39 mouse cellular contexts compared by ENCODE assay signal in genomic region chr1:132206828-132207227, GRCm38 (mm10). TPM values are rescaled to one million over a fixed set of nuclear protein-coding genes. Genes with fewer than 3 reads are reported as not detected.
DNase-seq lines count a peak whose midpoint lies in the region; ATAC-seq lines count a peak whose summit lies in the region.
"Had no signal": no experiment of that assay in that cellular context is flagged by ENCODE, and none has a peak within 500 bp of the region (broad histone marks: within the 10 kb centered on the region; RNA-seq: fewer than 3 reads in every experiment).

No protein-coding gene starts in this region.

- no peak overlapping the region for H3K9ac ChIP-seq in hindbrain, embryonic 15.5 days
- no peak overlapping the region for H3K9ac ChIP-seq in hindbrain, embryonic 11.5 days (ENCODE audit: low read depth, low read length)
- H3K9ac ChIP-seq in midbrain, embryonic 15.5 days, result no peak overlapping the region
- H3K9ac ChIP-seq: forebrain, embryonic 12.5 days; hindbrain, embryonic 14.5 days; liver, embryonic 12.5 days; liver, postnatal 0 days had no signal

- ATAC-seq in hindbrain, embryonic 15.5 days (ENCODE audit: low FRiP score, low read depth), result no peak
- ATAC-seq in hindbrain, embryonic 11.5 days (ENCODE audit: low FRiP score), result no peak
- ATAC-seq in midbrain, embryonic 15.5 days (replicated peaks), result no peak
- ATAC-seq: activated CD4-positive, CD25-positive, alpha-beta regulatory T cell, adult 4 months; liver, embryonic 12.5 days; liver, postnatal 0 days had no signal

- H3K27me3 ChIP-seq in hindbrain, embryonic 15.5 days, result no peaks in the 10 kb centered on the region
- H3K27me3 ChIP-seq in hindbrain, embryonic 11.5 days (ENCODE audit: control insufficient read depth, insufficient read depth, low read length), result peaks cover 2% of the 10 kb centered on the region; the same call in 1 of the 2 replicates
- H3K27me3 ChIP-seq in midbrain, embryonic 15.5 days (replicated peaks), result no peaks in the 10 kb centered on the region

- 0 out of 2 replicates have a peak overlapping the region, but pooled peaks have one; percentile 73 for H3K27ac ChIP-seq in hindbrain, embryonic 15.5 days (replicated peaks)
- no peak overlapping the region for H3K27ac ChIP-seq in hindbrain, embryonic 11.5 days (ENCODE audit: low read depth, low read length)
- H3K27ac ChIP-seq in midbrain, embryonic 15.5 days, result peak overlapping the region; percentile 73; the same call in 1 of the 2 replicates
- H3K27ac ChIP-seq: hindbrain, embryonic 14.5 days; liver, embryonic 12.5 days had no signal

- H3K4me1 ChIP-seq in hindbrain, embryonic 15.5 days (replicated peaks), result peaks cover 75% of the 10 kb centered on the region
- no peaks in the 10 kb centered on the region for H3K4me1 ChIP-seq in hindbrain, embryonic 11.5 days (replicated peaks; ENCODE audit: control insufficient read depth, insufficient read depth, low read length)
- peaks cover 83% of the 10 kb centered on the region for H3K4me1 ChIP-seq in midbrain, embryonic 15.5 days

- H3K9me3 ChIP-seq in hindbrain, embryonic 15.5 days, result no peaks in the 10 kb centered on the region
- no peaks in the 10 kb centered on the region for H3K9me3 ChIP-seq in hindbrain, embryonic 11.5 days (ENCODE audit: control insufficient read depth, low read length)
- H3K9me3 ChIP-seq in midbrain, embryonic 15.5 days, result no peaks in the 10 kb centered on the region
- H3K9me3 ChIP-seq: forebrain, embryonic 12.5 days; G1E; liver, embryonic 12.5 days; megakaryocyte, embryonic 14.5 days had no signal

- DNase-seq in hindbrain, embryonic 11.5 days (ENCODE audit: low spot score), result no peak
- DNase-seq in 3T3-L1 (ENCODE audit: low read depth, low spot score), result peak; percentile 72
- peak; percentile 51 for DNase-seq in NIH3T3 (ENCODE audit: low read depth)
- no peak for DNase-seq in kidney, postnatal 36 days
- DNase-seq in layer of hippocampus, adult 8-10 months (ENCODE audit: low spot score in 2 of 2), result no peak
- DNase-seq: adrenal gland, adult 2 months; cerebellum, adult 11 months; cerebellum, adult 9-11 months; gastrocnemius, postnatal 14 days; heart, postnatal 36 days; kidney, adult 2 months; kidney, postnatal 4 days; layer of hippocampus, postnatal 36 days; left cerebral cortex, postnatal 4 days; liver, postnatal 0 days; lung, postnatal 4 days; right cerebral cortex, postnatal 4 days; thymus, postnatal 4 days had no signal

- no peaks in the 10 kb centered on the region for H3K36me3 ChIP-seq in hindbrain, embryonic 15.5 days
- no peaks in the 10 kb centered on the region for H3K36me3 ChIP-seq in hindbrain, embryonic 11.5 days (ENCODE audit: control insufficient read depth, insufficient read depth, low read length)
- no peaks in the 10 kb centered on the region for H3K36me3 ChIP-seq in midbrain, embryonic 15.5 days (replicated peaks)
- H3K36me3 ChIP-seq: forebrain, embryonic 12.5 days; G1E; liver, embryonic 12.5 days had no signal

- no peak overlapping the region for H3K4me2 ChIP-seq in hindbrain, embryonic 15.5 days
- H3K4me2 ChIP-seq in hindbrain, embryonic 11.5 days (replicated peaks; ENCODE audit: low read depth, low read length), result no peak overlapping the region
- no peak overlapping the region for H3K4me2 ChIP-seq in midbrain, embryonic 15.5 days
- H3K4me2 ChIP-seq: forebrain, embryonic 12.5 days; heart, embryonic 11.5 days; hindbrain, embryonic 14.5 days; liver, embryonic 12.5 days had no signal

- H3K4me3 ChIP-seq in hindbrain, embryonic 15.5 days, result no peak overlapping the region
- no peak overlapping the region for H3K4me3 ChIP-seq in hindbrain, embryonic 11.5 days (ENCODE audit: low read depth, low read length)
- no peak overlapping the region for H3K4me3 ChIP-seq in midbrain, embryonic 15.5 days
- H3K4me3 ChIP-seq: erythroblast, embryonic 14.5 days; forebrain, embryonic 12.5 days; liver, embryonic 12.5 days; megakaryocyte, embryonic 14.5 days had no signal

- 80% methylated on average over 3 of the region's 3 CpGs for WGBS in hindbrain, embryonic 15.5 days
- WGBS in hindbrain, embryonic 11.5 days, result 87% methylated on average over 3 of the region's 3 CpGs
- 81% methylated on average over 3 of the region's 3 CpGs for WGBS in midbrain, embryonic 15.5 days

RNA-seq across cellular contexts. Expression of gene AC124108.1, which starts 15.6 kb away (rescaled TPM):
- polyA plus RNA-seq in hindbrain, embryonic 15.5 days (2015; fragmentation: Nextera tagmentation; extraction: Ambion mirVana), result 2.7 and 2.8 TPM in 2 replicates
- 2.9 and 4.8 TPM in 2 replicates for polyA plus RNA-seq in hindbrain, embryonic 11.5 days (2014; fragmentation: Nextera tagmentation; extraction: Ambion mirVana)
- polyA plus RNA-seq in midbrain, embryonic 15.5 days (2015; fragmentation: Nextera tagmentation; extraction: Ambion mirVana), result 3.7 and 3.8 TPM in 2 replicates
- total RNA-seq in layer of hippocampus, adult 8-10 months (2022), result under 1 TPM; 0.69 to 0.92 (median 0.77) TPM
- total RNA-seq: common myeloid progenitor, adult 5-6 weeks; gastrocnemius, postnatal 14 days; granulocyte monocyte progenitor cell, adult 5-6 weeks; heart, postnatal 36 days; monocyte, adult 5-6 weeks; neutrophil, adult 5-6 weeks had no signal
- polyA plus RNA-seq: activated CD4-positive, CD25-positive, alpha-beta regulatory T cell, adult 4 months; erythroblast, embryonic 14.5 days; G1E; heart, embryonic 16.5 days; kidney, adult 2 months; liver, embryonic 12.5 days; liver, postnatal 0 days; thymus, postnatal 0 days had no signal

RNA-seq across cellular contexts. Expression of gene Lemd1, which starts 15.6 kb away (rescaled TPM):
- polyA plus RNA-seq in hindbrain, embryonic 15.5 days (2015; fragmentation: Nextera tagmentation; extraction: Ambion mirVana), result 14.1 and 16.2 TPM in 2 replicates
- 8.9 and 11.3 TPM in 2 replicates for polyA plus RNA-seq in hindbrain, embryonic 11.5 days (2014; fragmentation: Nextera tagmentation; extraction: Ambion mirVana)
- 14.9 and 19.8 TPM in 2 replicates for polyA plus RNA-seq in midbrain, embryonic 15.5 days (2015; fragmentation: Nextera tagmentation; extraction: Ambion mirVana)
- total RNA-seq in layer of hippocampus, adult 8-10 months (2022), result 1 to 10 TPM in 2 of 4 experiments, under 1 TPM in 2; 0.30 to 1.3 (median 0.83) TPM
- total RNA-seq: common myeloid progenitor, adult 5-6 weeks; gastrocnemius, postnatal 14 days; granulocyte monocyte progenitor cell, adult 5-6 weeks; heart, postnatal 36 days; monocyte, adult 5-6 weeks; neutrophil, adult 5-6 weeks had no signal
- polyA plus RNA-seq: activated CD4-positive, CD25-positive, alpha-beta regulatory T cell, adult 4 months; erythroblast, embryonic 14.5 days; G1E; heart, embryonic 11.5 days; heart, embryonic 16.5 days; kidney, adult 2 months; liver, embryonic 12.5 days; liver, postnatal 0 days had no signal

RNA-seq across cellular contexts. Expression of gene Gm10188, which starts 22.7 kb away (rescaled TPM):
- 0.25 and 0.68 TPM in 2 replicates for polyA plus RNA-seq in hindbrain, embryonic 15.5 days (2015; fragmentation: Nextera tagmentation; extraction: Ambion mirVana)
- polyA plus RNA-seq in hindbrain, embryonic 11.5 days (2014; fragmentation: Nextera tagmentation; extraction: Ambion mirVana), result not detected in 2 replicates
- 0.58 TPM in 1 of 2 replicates, not detected in the other for polyA plus RNA-seq in midbrain, embryonic 15.5 days (2015; fragmentation: Nextera tagmentation; extraction: Ambion mirVana)
- not detected for total RNA-seq in layer of hippocampus, adult 8-10 months (2022)
- total RNA-seq: adrenal gland, adult 2 months; common myeloid progenitor, adult 5-6 weeks; G1E; gastrocnemius, postnatal 14 days; granulocyte monocyte progenitor cell, adult 5-6 weeks; heart, postnatal 36 days; layer of hippocampus, postnatal 36 days; left cerebral cortex, postnatal 4 days; monocyte, adult 5-6 weeks; neutrophil, adult 5-6 weeks had no signal
- polyA plus RNA-seq: activated CD4-positive, CD25-positive, alpha-beta regulatory T cell, adult 4 months; adrenal gland, adult 2 months; embryonic facial prominence, embryonic 14.5 days; erythroblast, embryonic 14.5 days; G1E; heart, embryonic 11.5 days; heart, embryonic 16.5 days; intestine, embryonic 14.5 days; kidney, adult 2 months; kidney, embryonic 16.5 days; limb, embryonic 14.5 days; liver, embryonic 12.5 days; liver, postnatal 0 days; lung, embryonic 16.5 days; thymus, postnatal 0 days had no signal

Comparison
In these comparisons a context has a peak if more than half of its experiments do, and no peak if none do; other contexts are left out.
1. DNase-seq: peak in 3T3-L1 (single experiment) and NIH3T3 (single experiment); none in hindbrain, embryonic 11.5 days (single experiment), kidney, postnatal 36 days (0 of 2) and layer of hippocampus, adult 8-10 months (0 of 2).